Mouse (Mus musculus): Measurements from ENCODE around the gene Pcgf1. TPM values are rescaled to one million over a fixed set of nuclear protein-coding genes. Genes with fewer than 3 reads are reported as not detected.

The Pcgf1 gene
- polyA plus RNA-seq, 1 experiment: 13.0 TPM

- H3K79me2 ChIP-seq (ENCODE audit: control insufficient read depth, insufficient read depth): peaks cover 29% of the 10 kb centered on the region
- peak overlapping the region; percentile 72 for H3K4me2 ChIP-seq (ENCODE audit: low read depth)
- no peaks in the 10 kb centered on the region for H3K27me3 ChIP-seq (ENCODE audit: control insufficient read depth, insufficient read depth, insufficient read length)
- peak overlapping the region; percentile 68 for H3ac ChIP-seq (ENCODE audit: control insufficient read depth, insufficient read length)
- TF ChIP-seq POLR2A (IDR thresholded peaks at IDR 0.05; ENCODE audit: insufficient read length, low read depth): peak; percentile 25
- TF ChIP-seq SRF (IDR thresholded peaks at IDR 0.05; ENCODE audit: control insufficient read depth, insufficient read length, low read depth): peak; percentile 13
- TF ChIP-seq TCF12 (IDR thresholded peaks at IDR 0.05; ENCODE audit: insufficient read depth, poor library complexity, severe bottlenecking): no peak
- TF ChIP-seq CEBPB (IDR thresholded peaks at IDR 0.05; ENCODE audit: insufficient read depth, poor library complexity, severe bottlenecking): no peak
- TF ChIP-seq REST (IDR thresholded peaks at IDR 0.05; ENCODE audit: insufficient read depth, insufficient read length): no peak
- no peak for TF ChIP-seq POLR2AphosphoS2 (IDR thresholded peaks at IDR 0.05; ENCODE audit: insufficient read length, low read depth)
- peak in 2 of 3 experiments; percentile 65 to 69 for TF ChIP-seq MYOD1 (IDR thresholded peaks at IDR 0.05; ENCODE audit: control insufficient read depth in 1 of 3, insufficient read length in 2 of 3, low read depth in 2 of 3)
- TF ChIP-seq USF1 (IDR thresholded peaks at IDR 0.05; ENCODE audit: low read depth): no peak
- TF ChIP-seq MAX (IDR thresholded peaks at IDR 0.05; ENCODE audit: low read depth): no peak
- no peak for TF ChIP-seq E2F4 (IDR thresholded peaks at IDR 0.05; ENCODE audit: insufficient read depth)
- TF ChIP-seq TCF3 (IDR thresholded peaks at IDR 0.05; ENCODE audit: insufficient read length, low read depth): no peak
- TF ChIP-seq MYOG (IDR thresholded peaks at IDR 0.05; ENCODE audit: control insufficient read depth in 1 of 3, insufficient read depth in 1 of 3, insufficient read length in 2 of 3, low read depth in 2 of 3): peak in 1 of 3 experiments; percentile 65
- peak overlapping the region; percentile 98 for H3K4me3 ChIP-seq
- no peaks in the 10 kb centered on the region for H3K36me3 ChIP-seq (ENCODE audit: control insufficient read depth, insufficient read depth)
Measured at GRCm38 (mm10) chr6:83032769-83033191, 44.9 kb upstream of the Pcgf1 start.

GRCm38 (mm10) chr6:83033249-83034185, 44.2 kb upstream of the Pcgf1 start, which contains the start of the genes Dok1 and Loxl3:
Gene Dok1, minus strand, starts transcription at chr6:83033471.
Gene Loxl3, plus strand, starts transcription at chr6:83034173.
- TF ChIP-seq REST (IDR thresholded peaks at IDR 0.05; ENCODE audit: insufficient read depth, insufficient read length) (no peak), MAX (IDR thresholded peaks at IDR 0.05; ENCODE audit: low read depth) (no peak), POLR2A (IDR thresholded peaks at IDR 0.05; ENCODE audit: insufficient read length, low read depth) (peak; percentile 58), E2F4 (IDR thresholded peaks at IDR 0.05; ENCODE audit: insufficient read depth) (no peak), POLR2AphosphoS2 (IDR thresholded peaks at IDR 0.05; ENCODE audit: insufficient read length, low read depth) (peak; percentile 57)
- peak within 1 kb of the TSS; percentile 68 for H3ac ChIP-seq (ENCODE audit: control insufficient read depth, insufficient read length)
- H3K27me3 ChIP-seq (ENCODE audit: control insufficient read depth, insufficient read depth, insufficient read length): no peaks in the 10 kb centered on the region
- peaks cover 29% of the 10 kb centered on the region for H3K79me2 ChIP-seq (ENCODE audit: control insufficient read depth, insufficient read depth)
- peak within 1 kb of the TSS; percentile 98 for H3K4me3 ChIP-seq
- no peaks in the 10 kb centered on the region for H3K36me3 ChIP-seq (ENCODE audit: control insufficient read depth, insufficient read depth)
- H3K4me2 ChIP-seq (ENCODE audit: low read depth): peak within 1 kb of the TSS; percentile 97

- Histone ChIP-seq H3ac (ENCODE audit: control insufficient read depth, insufficient read length) (peak overlapping the region; percentile 68), H3K36me3 (ENCODE audit: control insufficient read depth, insufficient read depth) (no peaks in the 10 kb centered on the region), H3K27me3 (ENCODE audit: control insufficient read depth, insufficient read depth, insufficient read length) (no peaks in the 10 kb centered on the region), H3K4me3 (peak overlapping the region; percentile 98), H3K4me2 (ENCODE audit: low read depth) (peak overlapping the region; percentile 97), H3K79me2 (ENCODE audit: control insufficient read depth, insufficient read depth) (peaks cover 29% of the 10 kb centered on the region)
- TF ChIP-seq USF1 (IDR thresholded peaks at IDR 0.05; ENCODE audit: low read depth): no peak
- TF ChIP-seq TCF3 (IDR thresholded peaks at IDR 0.05; ENCODE audit: insufficient read length, low read depth): no peak
- no peak for TF ChIP-seq TCF12 (IDR thresholded peaks at IDR 0.05; ENCODE audit: insufficient read depth, poor library complexity, severe bottlenecking)
- TF ChIP-seq POLR2A (IDR thresholded peaks at IDR 0.05; ENCODE audit: insufficient read length, low read depth): no peak
- TF ChIP-seq MYOD1 (IDR thresholded peaks at IDR 0.05; ENCODE audit: control insufficient read depth in 1 of 3, insufficient read length in 2 of 3, low read depth in 2 of 3): no peak
- no peak for TF ChIP-seq CEBPB (IDR thresholded peaks at IDR 0.05; ENCODE audit: insufficient read depth, poor library complexity, severe bottlenecking)
- TF ChIP-seq MAX (IDR thresholded peaks at IDR 0.05; ENCODE audit: low read depth): no peak
- TF ChIP-seq E2F4 (IDR thresholded peaks at IDR 0.05; ENCODE audit: insufficient read depth): no peak
- TF ChIP-seq REST (IDR thresholded peaks at IDR 0.05; ENCODE audit: insufficient read depth, insufficient read length): no peak
- TF ChIP-seq POLR2AphosphoS2 (IDR thresholded peaks at IDR 0.05; ENCODE audit: insufficient read length, low read depth): no peak
- no peak for TF ChIP-seq SRF (IDR thresholded peaks at IDR 0.05; ENCODE audit: control insufficient read depth, insufficient read length, low read depth)
- no peak for TF ChIP-seq MYOG (IDR thresholded peaks at IDR 0.05; ENCODE audit: control insufficient read depth in 1 of 3, insufficient read depth in 1 of 3, insufficient read length in 2 of 3, low read depth in 2 of 3)
Measured at GRCm38 (mm10) chr6:83034463-83035055, 43.1 kb upstream of the Pcgf1 start.

- peaks cover 19% of the 10 kb centered on the region for H3K79me2 ChIP-seq (ENCODE audit: control insufficient read depth, insufficient read depth)
- no peak overlapping the region for H3K4me2 ChIP-seq (ENCODE audit: low read depth)
- no peak overlapping the region for H3ac ChIP-seq (ENCODE audit: control insufficient read depth, insufficient read length)
- H3K4me3 ChIP-seq: no peak overlapping the region
- TF ChIP-seq MAX (IDR thresholded peaks at IDR 0.05; ENCODE audit: low read depth): no peak
- no peak for TF ChIP-seq MYOG (IDR thresholded peaks at IDR 0.05; ENCODE audit: control insufficient read depth in 1 of 3, insufficient read depth in 1 of 3, insufficient read length in 2 of 3, low read depth in 2 of 3)
- no peak for TF ChIP-seq USF1 (IDR thresholded peaks at IDR 0.05; ENCODE audit: low read depth)
- TF ChIP-seq CEBPB (IDR thresholded peaks at IDR 0.05; ENCODE audit: insufficient read depth, poor library complexity, severe bottlenecking): no peak
- no peak for TF ChIP-seq POLR2AphosphoS2 (IDR thresholded peaks at IDR 0.05; ENCODE audit: insufficient read length, low read depth)
- no peak for TF ChIP-seq MYOD1 (IDR thresholded peaks at IDR 0.05; ENCODE audit: control insufficient read depth in 1 of 3, insufficient read length in 2 of 3, low read depth in 2 of 3)
- no peak for TF ChIP-seq E2F4 (IDR thresholded peaks at IDR 0.05; ENCODE audit: insufficient read depth)
- TF ChIP-seq REST (IDR thresholded peaks at IDR 0.05; ENCODE audit: insufficient read depth, insufficient read length): no peak
- no peak for TF ChIP-seq TCF3 (IDR thresholded peaks at IDR 0.05; ENCODE audit: insufficient read length, low read depth)
- TF ChIP-seq POLR2A (IDR thresholded peaks at IDR 0.05; ENCODE audit: insufficient read length, low read depth): no peak
- TF ChIP-seq TCF12 (IDR thresholded peaks at IDR 0.05; ENCODE audit: insufficient read depth, poor library complexity, severe bottlenecking): no peak
- no peak for TF ChIP-seq SRF (IDR thresholded peaks at IDR 0.05; ENCODE audit: control insufficient read depth, insufficient read length, low read depth)
- no peaks in the 10 kb centered on the region for H3K27me3 ChIP-seq (ENCODE audit: control insufficient read depth, insufficient read depth, insufficient read length)
- no peaks in the 10 kb centered on the region for H3K36me3 ChIP-seq (ENCODE audit: control insufficient read depth, insufficient read depth)
Measured at GRCm38 (mm10) chr6:83037188-83037587, 40.5 kb upstream of the Pcgf1 start.
